Mouse (Mus musculus) stomach, postnatal 0 days (tissue): ENCODE data around the gene Nr1h3.

Source experiments
- CTCF ChIP-seq: IDR thresholded peaks from 2 replicates; pipeline ENCODE4 v1.5.1; 2016; ENCODE audit warnings: antibody characterized with exemption, low read depth, mild to moderate bottlenecking, moderate library complexity
- EP300 ChIP-seq: optimal IDR thresholded peaks from 2 replicates; pipeline ENCODE3; 2016; ENCODE audit warnings: antibody characterized with exemption

GRCm38 (mm10) chr2:91182405-91183147 is 20.1 kb downstream of the Nr1h3 start:
- TF ChIP-seq CTCF (no peak), EP300 (no peak)
